Mouse (Mus musculus): Measurements from ENCODE around the gene Pof1b.

GRCm38 (mm10) chrX:112694392-112694791 lies 4.1 kb downstream of the Pof1b start:
- TF ChIP-seq CTCF (IDR thresholded peaks at IDR 0.05; ENCODE audit: borderline replicate concordance, insufficient read depth, low read depth, low read length) (no peak), POLR2A (IDR thresholded peaks at IDR 0.05; ENCODE audit: borderline replicate concordance, insufficient read depth, low read length) (no peak)

Measured in cerebellum, adult 2 months (tissue).